Mouse (Mus musculus) ES-CJ7 (cell line): ENCODE measurements around the gene Hgfac.

Experiments
- DNase-seq: peaks from one replicate; pipeline ENCODE4 v3.0.0; 2011; ENCODE audit warnings: low read depth, low spot score

Hgfac gene

GRCm38 (mm10) chr5:35041268-35041829, at the start of gene Hgfac:
TSS of gene Hgfac (plus strand) at chr5:35041509.
- DNase-seq, result no peak

- peak; percentile 81 for DNase-seq
These were observed 42.6 kb upstream of the Hgfac start for GRCm38 (mm10) chr5:34998754-34999153.

- DNase-seq, result no peak
These were observed 42.0 kb upstream of the Hgfac start for GRCm38 (mm10) chr5:34999281-34999680.

GRCm38 (mm10) chr5:35000323-35000722, 41.0 kb upstream of the Hgfac start:
- DNase-seq, result no peak

- no peak for DNase-seq
These were observed 40.2 kb upstream of the Hgfac start for GRCm38 (mm10) chr5:35001144-35001543.

GRCm38 (mm10) chr5:35003611-35004162, 37.6 kb upstream of the Hgfac start:
- no peak for DNase-seq

GRCm38 (mm10) chr5:35004769-35005168, 36.5 kb upstream of the Hgfac start:
- no peak for DNase-seq

GRCm38 (mm10) chr5:35005659-35006058, 35.6 kb upstream of the Hgfac start:
- no peak for DNase-seq

- no peak for DNase-seq
These were observed 34.7 kb upstream of the Hgfac start for GRCm38 (mm10) chr5:35006599-35006998.

- DNase-seq, result no peak
These were observed 32.1 kb upstream of the Hgfac start for GRCm38 (mm10) chr5:35009163-35009562.

- no peak for DNase-seq
These were observed 30.7 kb upstream of the Hgfac start for GRCm38 (mm10) chr5:35010656-35011055.

- DNase-seq, result no peak
These were observed 30.0 kb upstream of the Hgfac start for GRCm38 (mm10) chr5:35011156-35011923.

- DNase-seq, result no peak
These were observed 27.3 kb upstream of the Hgfac start for GRCm38 (mm10) chr5:35014036-35014435.

GRCm38 (mm10) chr5:35019673-35020300, 21.5 kb upstream of the Hgfac start:
- DNase-seq, result no peak

GRCm38 (mm10) chr5:35020410-35021241, 20.7 kb upstream of the Hgfac start:
- no peak for DNase-seq

GRCm38 (mm10) chr5:35024975-35025374, 16.3 kb upstream of the Hgfac start:
- DNase-seq, result peak; percentile 21

GRCm38 (mm10) chr5:35029303-35029702, 12.0 kb upstream of the Hgfac start:
- DNase-seq, result no peak

GRCm38 (mm10) chr5:35029755-35030154, 11.6 kb upstream of the Hgfac start:
- no peak for DNase-seq

- DNase-seq, result no peak
These were observed 8.2 kb upstream of the Hgfac start for GRCm38 (mm10) chr5:35033068-35033467.

- no peak for DNase-seq
These were observed 7.7 kb upstream of the Hgfac start for GRCm38 (mm10) chr5:35033619-35034018.

- DNase-seq, result no peak
These were observed 6.2 kb upstream of the Hgfac start for GRCm38 (mm10) chr5:35035141-35035540.

GRCm38 (mm10) chr5:35035795-35036194, 5.5 kb upstream of the Hgfac start:
- DNase-seq, result no peak
